Mouse (Mus musculus): ENCODE data around the gene Gmds. TPM values are rescaled to one million over a fixed set of nuclear protein-coding genes. Genes with fewer than 3 reads are reported as not detected.

The Gmds gene
- 6.9 TPM for polyA plus RNA-seq (2015; fragmentation: Illumina TruSeq; extraction: RNeasy Lipid Tissue Mini Kit (QIAGEN cat#74804); ENCODE audit: insufficient read depth, low read depth, low replicate concordance)

GRCm38 (mm10) chr13:32338513-32339365 lies at the start of gene Gmds:
Gmds (minus strand) TSS chr13:32338740.

DNA sequence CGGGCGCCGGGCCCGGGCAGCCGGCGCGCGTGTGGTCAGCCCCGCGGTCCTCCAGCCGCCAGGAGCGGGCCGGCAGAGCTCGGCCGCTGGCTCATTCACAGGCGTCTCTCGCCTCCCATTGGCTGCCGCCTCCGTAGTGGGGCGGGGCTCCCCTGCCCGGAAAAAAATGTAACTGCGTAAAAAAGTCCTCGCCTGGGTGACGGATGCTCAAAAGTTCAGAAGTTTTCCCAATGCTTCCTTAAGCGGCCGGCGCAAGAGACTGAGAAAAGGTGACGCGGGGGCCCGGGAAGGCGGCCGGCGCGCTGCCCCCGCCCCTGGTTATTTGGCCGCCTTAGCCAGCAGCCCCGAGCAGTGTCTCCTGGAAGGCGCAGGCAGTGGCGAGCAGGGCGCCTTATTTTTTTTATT lies 532.1 kb downstream of the Gmds start, which contains the start of gene Foxc1:
Gene Foxc1 (plus strand): TSS at position 206 of the 405 bp plus-strand sequence.

Measured in pancreas, adult 10 weeks (tissue).